Mouse (Mus musculus) brain, embryonic 14.5 days (tissue): ENCODE measurements around the gene Gm42372.

Experiments used
- CTCF ChIP-seq: fragments of 200-500 bp; IDR thresholded peaks from 2 replicates; pipeline ENCODE4 v1.5.1; 2012; ENCODE audit warnings: inconsistent platforms, mild to moderate bottlenecking, moderate library complexity, borderline replicate concordance; ENCODE audit not compliant: insufficient read depth, insufficient read length; ENCODE audit errors: extremely low read depth
- POLR2A ChIP-seq: fragments of 200-500 bp; IDR thresholded peaks from 2 replicates; pipeline ENCODE4 v1.6.1; 2012; ENCODE audit warnings: mild to moderate bottlenecking, inconsistent platforms, borderline replicate concordance; ENCODE audit not compliant: poor library complexity, insufficient read depth, insufficient read length, severe bottlenecking; ENCODE audit errors: extremely low read depth

DNA sequence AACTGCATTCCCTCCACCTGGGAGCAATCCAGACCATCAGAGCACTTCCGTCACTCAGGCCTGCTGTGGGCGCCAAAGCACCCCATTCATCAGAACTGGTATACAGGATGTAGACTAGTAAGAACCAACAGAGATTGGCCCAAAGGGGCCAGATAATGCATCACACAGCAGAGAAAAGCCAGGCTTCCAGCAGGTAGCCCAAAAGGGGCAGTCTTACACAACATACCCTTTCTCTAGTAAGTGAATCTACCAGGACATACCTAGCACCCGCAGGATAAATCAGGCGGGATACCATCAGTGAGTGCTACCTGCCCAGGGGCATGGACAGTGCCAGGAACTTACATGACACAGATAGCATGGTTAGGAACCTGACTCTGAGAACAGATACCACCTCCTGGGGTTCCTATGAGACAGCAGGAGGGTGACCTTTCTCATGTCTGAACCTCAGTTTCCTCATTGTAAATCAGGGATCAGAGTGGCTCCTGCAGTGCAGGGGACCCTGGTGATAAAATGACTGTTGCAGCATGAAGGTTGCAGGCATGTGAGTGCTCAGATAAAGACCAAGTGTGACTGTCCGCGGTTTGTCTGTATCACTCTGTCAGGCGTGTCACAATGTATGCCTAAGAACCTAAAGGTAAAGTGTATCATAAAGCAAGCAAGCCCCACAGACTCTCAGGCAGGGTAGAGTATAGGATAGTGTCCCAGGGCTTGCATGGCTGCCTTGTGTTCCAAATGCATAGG is 36.7 kb downstream of the Gm42372 start:
- TF ChIP-seq POLR2A, result no peak
- no peak for TF ChIP-seq CTCF
